Mouse (Mus musculus): ENCODE data around the gene Trp53tg5. TPM values are rescaled to one million over a fixed set of nuclear protein-coding genes. Genes with fewer than 3 reads are reported as not detected.

The Trp53tg5 gene
- polyA plus RNA-seq, 1 experiment from 2014 or later: not detected

GRCm38 (mm10) chr2:164423464-164423863 is 50.1 kb downstream of the Trp53tg5 start:
- H3K27ac ChIP-seq (ENCODE audit: low read length): no peak overlapping the region
- peaks cover 2% of the 10 kb centered on the region; the same call in 1 of the 2 replicates for H3K4me1 ChIP-seq (replicated peaks; ENCODE audit: control insufficient read depth, insufficient read depth, low read length)
- no peaks in the 10 kb centered on the region for H3K27me3 ChIP-seq (ENCODE audit: control insufficient read depth, insufficient read depth, low read depth, low read length)
- 74% methylated on average over 11 of the region's 11 CpGs for WGBS
- H3K36me3 ChIP-seq (ENCODE audit: control insufficient read depth, insufficient read depth, low read length): peaks cover 15% of the 10 kb centered on the region
- H3K4me2 ChIP-seq (ENCODE audit: low read depth, low read length): no peak overlapping the region
- no peak overlapping the region for H3K4me3 ChIP-seq (ENCODE audit: low read length)
- H3K9me3 ChIP-seq (ENCODE audit: control insufficient read depth, low read length): no peaks in the 10 kb centered on the region
- no peak for ATAC-seq (ENCODE audit: low read depth)
- no peak overlapping the region for H3K9ac ChIP-seq (ENCODE audit: low read length)

- Histone ChIP-seq H3K4me1 (replicated peaks; ENCODE audit: control insufficient read depth, insufficient read depth, low read length) (peaks cover 5% of the 10 kb centered on the region; the same call in 1 of the 2 replicates), H3K27me3 (ENCODE audit: control insufficient read depth, insufficient read depth, low read depth, low read length) (no peaks in the 10 kb centered on the region), H3K4me3 (ENCODE audit: low read length) (no peak overlapping the region), H3K27ac (ENCODE audit: low read length) (no peak overlapping the region), H3K9ac (ENCODE audit: low read length) (no peak overlapping the region), H3K4me2 (ENCODE audit: low read depth, low read length) (no peak overlapping the region), H3K36me3 (ENCODE audit: control insufficient read depth, insufficient read depth, low read length) (peaks cover 15% of the 10 kb centered on the region), H3K9me3 (ENCODE audit: control insufficient read depth, low read length) (no peaks in the 10 kb centered on the region)
- WGBS: 77% methylated on average over 15 of the region's 15 CpGs
- no peak for ATAC-seq (ENCODE audit: low read depth)
Observed at GRCm38 (mm10) chr2:164422675-164423393, 50.7 kb downstream of the Trp53tg5 start.

GRCm38 (mm10) chr2:164421979-164422378 is 51.5 kb downstream of the Trp53tg5 start:
- H3K4me3 ChIP-seq (ENCODE audit: low read length): no peak overlapping the region
- no peak overlapping the region for H3K4me2 ChIP-seq (ENCODE audit: low read depth, low read length)
- no peak overlapping the region; the same call in 1 of the 2 replicates for H3K27ac ChIP-seq (ENCODE audit: low read length)
- no peaks in the 10 kb centered on the region for H3K9me3 ChIP-seq (ENCODE audit: control insufficient read depth, low read length)
- no peak overlapping the region for H3K9ac ChIP-seq (ENCODE audit: low read length)
- H3K4me1 ChIP-seq (replicated peaks; ENCODE audit: control insufficient read depth, insufficient read depth, low read length): peaks cover 5% of the 10 kb centered on the region; the same call in 1 of the 2 replicates
- peaks cover 15% of the 10 kb centered on the region for H3K36me3 ChIP-seq (ENCODE audit: control insufficient read depth, insufficient read depth, low read length)
- 81% methylated on average over 8 of the region's 8 CpGs for WGBS
- ATAC-seq (ENCODE audit: low read depth): no peak
- no peaks in the 10 kb centered on the region for H3K27me3 ChIP-seq (ENCODE audit: control insufficient read depth, insufficient read depth, low read depth, low read length)

- peaks cover 5% of the 10 kb centered on the region; the same call in 1 of the 2 replicates for H3K4me1 ChIP-seq (replicated peaks; ENCODE audit: control insufficient read depth, insufficient read depth, low read length)
- 83% methylated on average over 7 of the region's 7 CpGs for WGBS
- no peak overlapping the region for H3K9ac ChIP-seq (ENCODE audit: low read length)
- no peak overlapping the region for H3K27ac ChIP-seq (ENCODE audit: low read length)
- H3K27me3 ChIP-seq (ENCODE audit: control insufficient read depth, insufficient read depth, low read depth, low read length): no peaks in the 10 kb centered on the region
- H3K4me3 ChIP-seq (ENCODE audit: low read length): no peak overlapping the region
- no peak for ATAC-seq (ENCODE audit: low read depth)
- H3K36me3 ChIP-seq (ENCODE audit: control insufficient read depth, insufficient read depth, low read length): peaks cover 12% of the 10 kb centered on the region
- no peaks in the 10 kb centered on the region for H3K9me3 ChIP-seq (ENCODE audit: control insufficient read depth, low read length)
- H3K4me2 ChIP-seq (ENCODE audit: low read depth, low read length): no peak overlapping the region
Observed at GRCm38 (mm10) chr2:164421306-164421705, 52.2 kb downstream of the Trp53tg5 start.

Other genes starting within 250 kb of the Trp53tg5 start
- not detected in 2 replicates for gene Svs2, start 235.3 kb downstream of the Trp53tg5 start, polyA plus RNA-seq (2015; fragmentation: Nextera tagmentation; extraction: Ambion mirVana)
- gene Svs3b, start 217.1 kb downstream of the Trp53tg5 start, polyA plus RNA-seq (2015; fragmentation: Nextera tagmentation; extraction: Ambion mirVana): not detected in 2 replicates
- not detected in 2 replicates for gene Svs4, start 195.3 kb downstream of the Trp53tg5 start, polyA plus RNA-seq (2015; fragmentation: Nextera tagmentation; extraction: Ambion mirVana)
- not detected in 2 replicates for gene Svs3a, start 184.5 kb downstream of the Trp53tg5 start, polyA plus RNA-seq (2015; fragmentation: Nextera tagmentation; extraction: Ambion mirVana)
- not detected in 2 replicates for gene Svs6, start 157.0 kb downstream of the Trp53tg5 start, polyA plus RNA-seq (2015; fragmentation: Nextera tagmentation; extraction: Ambion mirVana)
- gene Svs5, start 141.0 kb downstream of the Trp53tg5 start, polyA plus RNA-seq (2015; fragmentation: Nextera tagmentation; extraction: Ambion mirVana): not detected in 2 replicates
- 1.8 and 2.8 TPM in 2 replicates for gene Slpi, start 84.6 kb downstream of the Trp53tg5 start, polyA plus RNA-seq (2015; fragmentation: Nextera tagmentation; extraction: Ambion mirVana)
- gene Rbpjl, start 70.6 kb downstream of the Trp53tg5 start, polyA plus RNA-seq (2015; fragmentation: Nextera tagmentation; extraction: Ambion mirVana): 16.8 and 21.9 TPM in 2 replicates
- 46.8 and 54.9 TPM in 2 replicates for gene Matn4, start 68.6 kb downstream of the Trp53tg5 start, polyA plus RNA-seq (2015; fragmentation: Nextera tagmentation; extraction: Ambion mirVana)
- 226 and 247 TPM in 2 replicates for gene Sdc4, start 29.8 kb downstream of the Trp53tg5 start, polyA plus RNA-seq (2015; fragmentation: Nextera tagmentation; extraction: Ambion mirVana)
- 59.9 and 62.3 TPM in 2 replicates for gene Sys1, start 16.8 kb downstream of the Trp53tg5 start, polyA plus RNA-seq (2015; fragmentation: Nextera tagmentation; extraction: Ambion mirVana)
- 7.9 and 15.2 TPM in 2 replicates for gene Gm20458, start 12.8 kb downstream of the Trp53tg5 start, polyA plus RNA-seq (2015; fragmentation: Nextera tagmentation; extraction: Ambion mirVana)
- gene Dbndd2, start 12.4 kb upstream of the Trp53tg5 start, polyA plus RNA-seq (2015; fragmentation: Nextera tagmentation; extraction: Ambion mirVana): 13.0 and 23.4 TPM in 2 replicates
- 62.0 and 63.2 TPM in 2 replicates for gene Pigt, start 23.8 kb upstream of the Trp53tg5 start, polyA plus RNA-seq (2015; fragmentation: Nextera tagmentation; extraction: Ambion mirVana)
- gene Wfdc2, start 88.7 kb upstream of the Trp53tg5 start, polyA plus RNA-seq (2015; fragmentation: Nextera tagmentation; extraction: Ambion mirVana): 486 and 558 TPM in 2 replicates
- not detected in 2 replicates for gene Spint3, start 99.7 kb upstream of the Trp53tg5 start, polyA plus RNA-seq (2015; fragmentation: Nextera tagmentation; extraction: Ambion mirVana)
- gene Wfdc6a, start 111.7 kb upstream of the Trp53tg5 start, polyA plus RNA-seq (2015; fragmentation: Nextera tagmentation; extraction: Ambion mirVana): 0.92 and 1.4 TPM in 2 replicates
- not detected in 2 replicates for gene Eppin, start 119.9 kb upstream of the Trp53tg5 start, polyA plus RNA-seq (2015; fragmentation: Nextera tagmentation; extraction: Ambion mirVana)
- not detected in 2 replicates for gene Wfdc6b, start 139.8 kb upstream of the Trp53tg5 start, polyA plus RNA-seq (2015; fragmentation: Nextera tagmentation; extraction: Ambion mirVana)
- gene Wfdc8, start 139.9 kb upstream of the Trp53tg5 start, polyA plus RNA-seq (2015; fragmentation: Nextera tagmentation; extraction: Ambion mirVana): not detected in 2 replicates
- not detected in 2 replicates for gene Wfdc16, start 165.1 kb upstream of the Trp53tg5 start, polyA plus RNA-seq (2015; fragmentation: Nextera tagmentation; extraction: Ambion mirVana)
- gene Wfdc10, start 182.3 kb upstream of the Trp53tg5 start, polyA plus RNA-seq (2015; fragmentation: Nextera tagmentation; extraction: Ambion mirVana): 0.50 TPM in 1 of 2 replicates, not detected in the other
- gene Wfdc9, start 182.9 kb upstream of the Trp53tg5 start, polyA plus RNA-seq (2015; fragmentation: Nextera tagmentation; extraction: Ambion mirVana): not detected in 2 replicates
- not detected in 2 replicates for gene Wfdc11, start 200.4 kb upstream of the Trp53tg5 start, polyA plus RNA-seq (2015; fragmentation: Nextera tagmentation; extraction: Ambion mirVana)
- 0.20 and 0.46 TPM in 2 replicates for gene Wfdc13, start 211.4 kb upstream of the Trp53tg5 start, polyA plus RNA-seq (2015; fragmentation: Nextera tagmentation; extraction: Ambion mirVana)
- not detected in 2 replicates for gene Spint4, start 224.8 kb upstream of the Trp53tg5 start, polyA plus RNA-seq (2015; fragmentation: Nextera tagmentation; extraction: Ambion mirVana)
- not detected in 2 replicates for gene Spint5, start 241.6 kb upstream of the Trp53tg5 start, polyA plus RNA-seq (2015; fragmentation: Nextera tagmentation; extraction: Ambion mirVana)

Measured in lung, embryonic 16.5 days (tissue).